Mouse (Mus musculus) lung, adult 2 months (tissue): Measurements from ENCODE around the gene Zbtb25.

Experiments
- CTCF ChIP-seq: fragments of 200-500 bp; IDR thresholded peaks from 2 replicates; pipeline ENCODE4 v1.5.1; 2011; ENCODE audit warnings: mild to moderate bottlenecking, low read length, control low read depth; ENCODE audit not compliant: insufficient read depth
- POLR2A ChIP-seq: fragments of 200-500 bp; IDR thresholded peaks from 2 replicates; pipeline ENCODE4 v1.6.1; 2011; ENCODE audit warnings: low read depth, mild to moderate bottlenecking, control low read depth, low read length, borderline replicate concordance; ENCODE audit errors: extremely low read depth

DNA sequence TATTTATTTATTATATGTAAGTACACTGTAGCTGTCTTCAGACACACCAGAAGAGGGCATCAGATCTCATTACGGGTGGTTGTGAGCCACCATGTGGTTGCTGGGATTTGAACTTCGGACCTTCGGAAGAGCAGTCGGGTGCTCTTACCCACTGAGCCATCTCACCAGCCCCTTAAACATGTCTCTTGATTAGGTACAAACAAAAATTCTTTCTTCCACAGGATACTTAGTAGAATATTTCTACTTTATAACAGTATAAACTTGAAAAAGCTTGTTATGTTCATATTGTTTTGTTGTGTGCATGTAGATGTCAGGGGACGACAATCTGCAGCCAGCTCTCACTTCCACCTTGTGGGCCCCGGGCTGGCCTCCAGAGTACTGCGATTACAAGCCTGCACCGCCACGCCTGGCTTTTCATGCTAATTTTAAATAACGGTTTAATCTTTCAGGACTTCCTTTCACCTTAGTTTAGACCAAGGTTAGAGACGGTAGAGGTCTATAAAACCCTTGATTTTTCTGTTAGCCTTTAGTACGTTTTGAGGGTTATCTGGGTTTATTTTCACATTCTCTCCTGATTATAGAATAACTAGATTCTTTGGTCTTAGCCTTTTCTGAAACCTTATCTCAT lies 46.1 kb upstream of the Zbtb25 start:
- TF ChIP-seq CTCF (no peak), POLR2A (no peak)
